Mouse (Mus musculus) central nervous system, embryonic 11.5 days (tissue): Measurements from ENCODE around the gene Zic5. TPM values are rescaled to one million over a fixed set of nuclear protein-coding genes. Genes with fewer than 3 reads are reported as not detected.

Experiments
- polyA plus RNA-seq: library from polyadenylated mRNA; depleted of rRNA; stranded (reverse); fragments of >200 nt; gene quantifications from 2 replicates; pipeline ENCODE4 v1.2.3, GENCODE M21; 2012; rRNA removed

Zic5 gene
- 13.3 and 24.7 TPM in 2 replicates for polyA plus RNA-seq

GRCm38 (mm10) chr14:122464763-122465741 lies at the start of gene Zic5:
TSS of gene Zic5 (minus strand) at chr14:122465677.

DNA sequence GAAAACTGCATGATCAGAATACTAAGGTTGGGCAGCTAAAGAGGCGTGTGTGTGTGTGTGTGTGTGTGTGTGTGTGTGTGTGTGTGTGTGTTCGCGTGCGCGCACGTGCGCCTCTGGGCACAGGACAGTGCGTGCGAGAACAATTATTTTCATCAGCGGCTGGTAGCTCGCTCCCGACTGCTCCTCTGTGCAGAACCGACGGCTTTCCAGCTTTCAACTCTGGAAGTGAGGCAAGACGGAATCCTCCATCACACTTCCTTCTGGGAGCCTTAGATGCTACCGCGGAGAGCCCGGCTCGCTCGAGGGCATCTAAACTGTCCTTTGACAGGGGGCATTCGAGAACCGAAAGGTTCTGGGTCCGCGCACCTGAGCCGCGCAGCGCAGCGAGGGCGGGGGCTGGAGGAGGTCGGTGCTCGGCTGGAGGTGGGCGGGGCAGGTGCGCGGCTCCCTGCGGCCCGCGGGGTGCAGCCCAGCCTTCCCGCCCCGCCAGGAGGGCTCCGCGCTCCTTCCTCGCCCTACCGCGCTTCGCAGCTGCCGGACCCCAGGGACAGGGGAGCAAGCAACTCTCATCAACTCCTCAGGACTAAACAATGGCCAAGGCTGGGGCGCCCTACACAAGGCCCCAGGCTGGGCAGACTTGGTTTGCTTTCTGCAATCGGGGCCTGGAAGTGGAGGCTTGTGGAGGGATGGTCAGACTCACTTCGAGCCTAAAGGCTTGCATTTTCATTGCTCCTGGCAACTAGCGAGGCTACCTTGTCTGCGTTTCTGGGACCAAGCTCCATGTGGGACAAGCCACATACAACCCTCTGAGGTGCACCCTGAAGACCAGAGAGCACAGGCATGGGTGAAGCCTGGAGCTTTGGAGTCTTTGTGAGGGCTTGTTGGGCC lies 25.2 kb upstream of the Zic5 start, which contains the start of gene Gm10837:
TSS of gene Gm10837 (plus strand) at position 146 of the 888 bp plus-strand sequence.

DNA sequence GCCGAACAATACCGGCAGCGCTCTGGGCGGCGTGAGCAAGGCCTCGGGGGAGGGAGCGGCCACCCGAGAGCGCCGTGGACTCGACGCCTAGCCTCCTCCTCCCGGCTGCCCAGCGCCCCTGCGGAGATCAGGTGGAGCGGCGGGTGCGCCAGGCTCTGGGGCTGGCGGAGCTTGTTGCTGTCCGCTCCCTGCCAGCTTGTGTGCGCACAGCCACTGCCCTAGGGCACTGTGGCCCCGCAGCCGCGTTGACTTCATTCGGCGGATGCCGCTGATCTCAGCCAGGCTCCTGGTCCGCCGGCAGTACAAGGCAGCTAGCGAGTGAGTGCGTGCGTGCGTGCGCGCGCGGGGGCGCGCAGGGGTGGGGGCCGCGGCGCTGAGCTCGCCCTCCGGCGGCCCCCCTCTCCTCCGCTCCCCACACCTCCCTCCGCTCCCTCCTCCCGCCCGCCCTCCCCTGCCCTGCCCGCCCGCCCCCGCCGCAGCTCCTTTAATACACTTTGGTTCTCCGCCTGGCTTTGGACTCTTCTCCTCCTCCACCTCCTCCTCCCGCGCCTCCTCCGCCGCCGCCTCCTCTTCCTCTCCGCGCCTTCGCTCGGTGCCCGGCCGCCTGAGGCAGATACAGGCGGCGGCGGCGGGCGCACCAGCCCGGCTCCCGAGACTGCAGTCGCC lies 9.5 kb upstream of the Zic5 start, which contains the start of gene Zic2:
TSS of gene Zic2 (plus strand) at position 545 of the 666 bp plus-strand sequence.

DNA sequence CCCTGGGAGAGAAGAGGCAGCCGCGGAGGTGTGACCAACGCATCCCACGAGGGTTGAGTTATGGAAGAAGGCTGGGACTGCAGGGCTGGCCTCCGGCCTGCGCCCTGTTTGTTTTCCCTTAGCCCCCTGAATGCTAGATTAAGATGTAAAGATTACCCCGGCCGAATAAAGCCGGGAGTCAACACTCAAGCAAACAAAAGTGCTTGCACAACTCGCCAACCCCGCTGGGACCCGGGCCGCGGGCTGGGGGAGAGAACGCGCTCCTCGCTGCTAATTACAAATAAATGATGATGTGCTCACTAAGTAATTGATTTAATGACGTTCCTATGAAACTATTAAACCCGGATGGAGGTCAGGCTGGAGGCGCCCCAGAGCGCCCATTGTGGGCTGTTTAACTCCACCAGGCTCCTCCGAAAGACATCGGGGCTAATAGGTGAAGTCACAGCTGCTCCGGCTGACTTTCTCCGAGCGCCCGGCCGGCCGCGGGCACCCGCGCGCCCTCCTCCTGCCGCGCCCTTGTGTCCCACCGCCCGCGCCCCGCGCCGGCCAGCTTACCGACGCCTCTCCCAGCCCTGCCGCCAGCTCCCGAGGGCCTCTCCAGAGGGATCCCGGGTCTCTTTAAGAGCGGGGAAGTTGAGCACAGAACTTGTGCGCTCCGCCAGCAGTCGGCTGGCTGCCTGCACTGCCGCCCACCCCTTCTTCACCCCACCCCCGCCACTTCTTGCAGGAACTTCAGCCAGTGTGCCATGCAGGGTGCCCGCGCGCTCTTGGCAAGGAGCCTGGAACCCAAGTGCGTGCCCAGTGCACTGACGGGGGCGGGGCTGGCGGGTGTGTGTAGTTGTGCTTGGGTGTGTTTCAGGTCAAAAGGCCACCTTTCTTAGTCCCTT lies 14.7 kb downstream of the Zic5 start, which contains the start of gene Gm5089:
TSS of gene Gm5089 (minus strand) at position 620 of the 887 bp plus-strand sequence.

Other genes with a start within 250 kb of the Zic5 start
- 0.26 and 0.36 TPM in 2 replicates for gene Gm5089, start 14.6 kb downstream of the Zic5 start, polyA plus RNA-seq
- 39.5 and 44.6 TPM in 2 replicates for gene Zic2, start 9.8 kb upstream of the Zic5 start, polyA plus RNA-seq
- 0.06 and 0.13 TPM in 2 replicates for gene Gm10837, start 24.9 kb upstream of the Zic5 start, polyA plus RNA-seq
- 28.3 and 42.4 TPM in 2 replicates for gene Pcca, start 68.6 kb upstream of the Zic5 start, polyA plus RNA-seq